Mouse (Mus musculus) forebrain, embryonic 16.5 days (tissue): ENCODE data around the gene 9530068E07Rik. TPM values are rescaled to one million over a fixed set of nuclear protein-coding genes. Genes with fewer than 3 reads are reported as not detected.
A peak's percentile ranks its signal among the peaks of the same experiment; 100 is the strongest.
"Not testable (repeated sequence)": the region's sequence is repeated elsewhere in the genome, so short reads cannot be mapped to it uniquely, and the experiment has no call there.

Experiments
- ATAC-seq: fragments of 200-750 bp; cut with Nextera tagmentation; 2 replicates; pipeline ENCODE4 v1.8.0; 2017; ENCODE audit warnings: mild to moderate bottlenecking, moderate library complexity
- H3K27ac ChIP-seq: fragments of 300-500 bp; sonication (generic); 2 replicates; pipeline ENCODE4 v1.5.1; 2014; ENCODE audit warnings: low read length, control low read depth
- H3K27me3 ChIP-seq: fragments of 300-500 bp; sonication (generic); replicated peaks from 2 replicates; pipeline ENCODE4 v1.6.1; 2014; ENCODE audit warnings: low read length; ENCODE audit not compliant: control insufficient read depth, insufficient read depth
- H3K36me3 ChIP-seq: fragments of 300-500 bp; sonication (generic); 2 replicates; pipeline ENCODE4 v1.6.1; 2014; ENCODE audit not compliant: control insufficient read depth, insufficient read depth
- H3K4me1 ChIP-seq: fragments of 300-500 bp; sonication (generic); replicated peaks from 2 replicates; pipeline ENCODE4 v1.6.1; 2014; ENCODE audit warnings: low read length; ENCODE audit not compliant: control insufficient read depth, insufficient read depth
- H3K4me2 ChIP-seq: fragments of 300-500 bp; sonication (generic); 2 replicates; pipeline ENCODE4 v1.6.1; 2014; ENCODE audit warnings: mild to moderate bottlenecking, low read length, control low read depth
- H3K4me3 ChIP-seq: fragments of 300-500 bp; sonication (generic); replicated peaks from 2 replicates; pipeline ENCODE4 v1.5.1; 2014; ENCODE audit warnings: mild to moderate bottlenecking, low read length, control low read depth
- H3K9ac ChIP-seq: fragments of 300-500 bp; sonication (generic); replicated peaks from 2 replicates; pipeline ENCODE4 v1.6.1; 2014; ENCODE audit warnings: low read depth, low read length, control low read depth
- H3K9me3 ChIP-seq: fragments of 300-500 bp; sonication (generic); 2 replicates; pipeline ENCODE4 v1.6.1; 2016; ENCODE audit warnings: low read length; ENCODE audit not compliant: control insufficient read depth
- WGBS: fragments of 180-500 bp; shearing (Covaris S2); extraction: QIAGEN DNeasy Blood & Tissue Kit; methylation state at CpG from one replicate; pipeline ENCODE4 v1.1.7; 2014; 5-methylcytosine and 5-hydroxymethylcytosine counted together
- polyA plus RNA-seq: library from polyadenylated mRNA; unstranded; fragments of >200 nt; fragmentation: Nextera tagmentation; extraction: Ambion mirVana; gene quantifications from 2 replicates; pipeline ENCODE4 v1.2.1, GENCODE M21; 2015

9530068E07Rik gene
- polyA plus RNA-seq, 1 experiment from 2014 or later: 116 TPM

GRCm38 (mm10) chr11:52388979-52389378 is 7.2 kb upstream of the 9530068E07Rik start:
- H3K9me3 ChIP-seq, H3K27me3 ChIP-seq, H3K4me1 ChIP-seq, H3K27ac ChIP-seq, ATAC-seq, H3K4me2 ChIP-seq, H3K4me3 ChIP-seq, H3K9ac ChIP-seq: not testable (repeated sequence)
- 99% methylated on average over 5 of the region's 5 CpGs for WGBS
- H3K36me3 ChIP-seq: peaks cover 27% of the 10 kb centered on the region

- Histone ChIP-seq H3K27ac (no peak overlapping the region), H3K36me3 (peaks cover 22% of the 10 kb centered on the region), H3K9ac (no peak overlapping the region), H3K4me1 (no peaks in the 10 kb centered on the region), H3K9me3 (no peaks in the 10 kb centered on the region), H3K4me2 (no peak overlapping the region), H3K4me3 (no peak overlapping the region), H3K27me3 (no peaks in the 10 kb centered on the region)
- ATAC-seq: no peak
- 94% methylated on average over 7 of the region's 7 CpGs for WGBS
These were observed 6.3 kb upstream of the 9530068E07Rik start for GRCm38 (mm10) chr11:52389933-52390332.

GRCm38 (mm10) chr11:52394494-52394893 is 1.7 kb upstream of the 9530068E07Rik start:
- Histone ChIP-seq H3K9me3 (no peaks in the 10 kb centered on the region), H3K4me1 (peaks cover 10% of the 10 kb centered on the region), H3K9ac (no peak overlapping the region), H3K27ac (no peak overlapping the region), H3K4me3 (no peak overlapping the region), H3K27me3 (no peaks in the 10 kb centered on the region), H3K4me2 (no peak overlapping the region), H3K36me3 (peaks cover 5% of the 10 kb centered on the region; the same call in 1 of the 2 replicates)
- no peak for ATAC-seq
- WGBS: 85% methylated on average over 4 of the region's 4 CpGs

GRCm38 (mm10) chr11:52395343-52395742 is 885 bp upstream of the 9530068E07Rik start:
- ATAC-seq: no peak

GRCm38 (mm10) chr11:52396597-52397188 is 465 bp downstream of the 9530068E07Rik start:
- Histone ChIP-seq H3K4me1 (peaks cover 10% of the 10 kb centered on the region), H3K36me3 (no peaks in the 10 kb centered on the region), H3K9me3 (no peaks in the 10 kb centered on the region), H3K9ac (peak overlapping the region; percentile 95), H3K4me2 (peak overlapping the region; percentile 67), H3K27ac (peak overlapping the region; percentile 93), H3K4me3 (peak overlapping the region; percentile 90), H3K27me3 (no peaks in the 10 kb centered on the region)
- WGBS: under 1% methylated on average over 30 of the region's 33 CpGs
- ATAC-seq: peak; percentile 84

More at GRCm38 (mm10) chr11:52395343-52395742, 885 bp upstream of the 9530068E07Rik start:
- WGBS: 41% methylated on average over 4 of the region's 4 CpGs
- Histone ChIP-seq H3K27me3 (no peaks in the 10 kb centered on the region), H3K4me1 (peaks cover 10% of the 10 kb centered on the region), H3K9ac (no peak overlapping the region), H3K27ac (no peak overlapping the region), H3K9me3 (no peaks in the 10 kb centered on the region), H3K4me2 (no peak overlapping the region), H3K4me3 (no peak overlapping the region), H3K36me3 (peaks cover 3% of the 10 kb centered on the region; the same call in 1 of the 2 replicates)

DNA sequence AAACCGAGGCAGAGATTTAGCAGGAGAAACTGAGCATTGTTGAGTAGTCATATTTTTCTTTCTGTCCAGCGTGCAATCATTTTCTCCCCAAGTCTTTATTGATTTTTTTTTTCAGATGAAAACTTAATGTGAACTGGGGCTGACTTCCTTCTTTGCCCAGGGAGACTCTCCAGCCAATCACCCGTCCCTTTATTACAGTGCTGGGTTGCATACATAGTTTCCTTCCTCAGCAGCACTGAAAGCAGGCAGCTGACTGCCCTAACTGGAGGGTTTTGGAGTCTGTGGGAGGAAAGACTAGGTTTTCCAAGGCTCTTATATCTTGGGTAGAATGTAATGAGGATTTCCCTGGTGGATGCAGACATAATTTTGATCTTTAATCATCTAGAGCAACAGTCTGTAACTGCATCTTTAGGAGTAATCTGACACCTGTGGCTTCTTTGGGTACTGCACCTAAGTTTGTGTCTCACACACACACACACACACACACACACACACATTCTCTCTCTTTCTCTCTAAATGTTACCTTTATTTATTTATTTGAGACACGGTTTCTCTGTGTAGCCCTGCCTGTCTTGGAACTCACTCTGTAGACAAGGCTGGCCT is 1.3 kb downstream of the 9530068E07Rik start:
- H3K27ac ChIP-seq: no peak overlapping the region
- no peak for ATAC-seq

DNA sequence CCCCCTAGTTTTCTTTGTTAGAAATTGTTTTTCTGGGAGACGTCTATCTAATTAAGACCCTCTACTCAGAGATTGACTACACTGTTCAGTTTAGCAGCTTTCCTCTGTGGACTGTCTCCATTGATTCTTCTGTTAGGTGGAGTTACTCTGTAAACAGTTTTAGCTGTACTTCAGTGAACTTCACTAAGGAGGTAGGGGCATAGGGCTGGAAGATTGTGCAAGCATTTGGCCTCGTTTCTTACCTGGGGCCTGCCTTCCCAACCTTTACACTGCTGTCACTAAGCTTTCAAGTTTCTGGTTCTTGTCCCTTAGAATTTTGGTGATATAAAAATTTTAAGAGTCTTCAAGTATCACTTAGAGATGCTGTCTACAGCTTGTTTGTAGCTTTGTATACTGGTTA is 5.2 kb downstream of the 9530068E07Rik start:
- no peaks in the 10 kb centered on the region for H3K27me3 ChIP-seq
- H3K4me3 ChIP-seq: no peak overlapping the region
- H3K9me3 ChIP-seq: no peaks in the 10 kb centered on the region
- H3K36me3 ChIP-seq: peaks cover 10% of the 10 kb centered on the region
- H3K4me2 ChIP-seq: no peak overlapping the region
- no peak for ATAC-seq
- 63% methylated on average over 2 of the region's 2 CpGs for WGBS
- H3K4me1 ChIP-seq: peaks cover 7% of the 10 kb centered on the region
- no peak overlapping the region for H3K9ac ChIP-seq
- no peak overlapping the region for H3K27ac ChIP-seq

More for the DNA sequence above, 1.3 kb downstream of the 9530068E07Rik start:
- H3K36me3 ChIP-seq: no peaks in the 10 kb centered on the region
- peaks cover 10% of the 10 kb centered on the region for H3K4me1 ChIP-seq
- H3K9ac ChIP-seq: peak overlapping the region; percentile 95; the same call in 1 of the 2 replicates
- peak overlapping the region; percentile 67 for H3K4me2 ChIP-seq
- 83% methylated on average over 4 of the region's 4 CpGs for WGBS
- H3K9me3 ChIP-seq: no peaks in the 10 kb centered on the region
- peak overlapping the region; percentile 90 for H3K4me3 ChIP-seq
- no peaks in the 10 kb centered on the region for H3K27me3 ChIP-seq

DNA sequence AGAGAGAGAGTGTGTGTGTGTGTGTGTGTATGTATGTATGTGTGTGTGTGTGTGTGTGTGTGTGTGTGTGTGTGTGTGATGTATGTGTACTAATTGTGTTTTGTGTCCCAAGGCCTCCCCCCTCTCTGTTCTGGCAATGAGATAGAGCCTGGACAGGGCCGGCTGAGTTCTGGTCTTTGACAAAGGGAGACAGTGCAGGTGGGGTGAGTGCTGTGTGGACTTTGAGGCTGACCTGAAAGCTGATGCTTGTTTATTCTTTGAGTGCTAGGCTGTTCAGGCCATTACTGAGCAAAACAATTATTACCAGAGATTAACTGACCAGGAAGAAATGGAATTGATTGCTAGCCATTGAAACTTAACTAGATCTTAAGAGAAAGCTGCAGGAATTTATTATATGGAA is 6.3 kb downstream of the 9530068E07Rik start:
- Histone ChIP-seq H3K4me2 (no peak overlapping the region), H3K4me1 (no peaks in the 10 kb centered on the region), H3K27me3 (no peaks in the 10 kb centered on the region), H3K9me3 (no peaks in the 10 kb centered on the region), H3K9ac (no peak overlapping the region), H3K36me3 (peaks cover 17% of the 10 kb centered on the region), H3K27ac (no peak overlapping the region), H3K4me3 (no peak overlapping the region)
- 31% methylated on average over 1 of the region's 1 CpGs for WGBS
- no peak for ATAC-seq

DNA sequence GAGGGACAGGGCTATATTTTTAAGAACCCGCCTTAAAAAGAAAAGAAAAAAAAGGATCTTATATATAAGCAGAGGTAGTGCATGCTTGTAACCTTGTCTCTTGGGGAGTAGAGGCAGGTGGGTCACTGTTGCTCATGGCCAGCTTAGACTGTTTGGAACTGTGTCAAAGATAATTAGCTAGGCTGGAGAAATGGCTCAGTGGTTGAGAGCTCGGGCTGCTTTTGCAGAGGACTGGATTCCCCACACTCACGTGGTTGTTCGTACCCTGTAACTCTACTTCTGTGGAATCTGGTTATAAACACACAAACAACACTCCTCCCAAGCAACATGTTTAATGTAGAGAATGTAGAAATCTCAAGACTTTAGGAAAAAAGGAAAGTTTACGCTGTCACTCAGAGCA is 8.0 kb downstream of the 9530068E07Rik start:
- Histone ChIP-seq H3K27ac (no peak overlapping the region), H3K36me3 (peaks cover 22% of the 10 kb centered on the region), H3K9ac (no peak overlapping the region), H3K4me1 (no peaks in the 10 kb centered on the region), H3K9me3 (no peaks in the 10 kb centered on the region), H3K27me3 (no peaks in the 10 kb centered on the region), H3K4me2 (no peak overlapping the region), H3K4me3 (no peak overlapping the region)
- ATAC-seq: no peak
- 89% methylated on average over 5 of the region's 5 CpGs for WGBS
